Mouse (Mus musculus) E14TG2a.4 (cell line): ENCODE results near the gene Acy3.
"Not testable (repeated sequence)": the region's sequence is repeated elsewhere in the genome, so short reads cannot be mapped to it uniquely, and the experiment has no call there.

Source experiments
- H3K27me3 ChIP-seq: 2 replicates; pipeline ENCODE4 v1.6.1; 2014; ENCODE audit warnings: low read length, control low read depth; ENCODE audit not compliant: insufficient read depth
- H3K36me3 ChIP-seq: 2 replicates; pipeline ENCODE4 v1.6.1; 2014; ENCODE audit warnings: low read length, control low read depth; ENCODE audit not compliant: insufficient read depth
- H3K4me1 ChIP-seq: replicated peaks from 2 replicates; pipeline ENCODE4 v1.6.1; 2014; ENCODE audit warnings: low read depth, low read length, control low read depth
- H3K4me3 ChIP-seq: replicated peaks from 2 replicates; pipeline ENCODE4 v1.5.1; 2014; ENCODE audit warnings: mild to moderate bottlenecking, low read length
- H3K9me3 ChIP-seq: 2 replicates; pipeline ENCODE4 v1.6.1; 2014; ENCODE audit warnings: low read length, control low read depth
- CTCF ChIP-seq: conservative IDR thresholded peaks from 2 replicates; pipeline ENCODE4 v1.5.1; 2014; ENCODE audit warnings: low read length
- NANOG ChIP-seq: IDR thresholded peaks from 2 replicates; pipeline ENCODE4 v1.6.1; 2014; ENCODE audit warnings: borderline replicate concordance, low read length, mixed read lengths
- POU5F1 ChIP-seq: IDR thresholded peaks from 2 replicates; pipeline ENCODE4 v1.6.1; 2014; ENCODE audit warnings: low read length, borderline replicate concordance

Acy3 gene

GRCm38 (mm10) chr19:3962469-3962868 is 23.9 kb upstream of the Acy3 start:
- Histone ChIP-seq H3K36me3 (no peaks in the 10 kb centered on the region), H3K9me3 (no peaks in the 10 kb centered on the region), H3K27me3 (peaks cover 5% of the 10 kb centered on the region; the same call in 1 of the 2 replicates), H3K4me1 (no peaks in the 10 kb centered on the region), H3K4me3 (no peak overlapping the region)
- TF ChIP-seq NANOG (no peak), CTCF (peak; percentile 41), POU5F1 (no peak)

- Histone ChIP-seq H3K36me3 (no peaks in the 10 kb centered on the region), H3K27me3 (no peaks in the 10 kb centered on the region), H3K9me3 (no peaks in the 10 kb centered on the region), H3K4me1 (no peaks in the 10 kb centered on the region), H3K4me3 (no peak overlapping the region)
- TF ChIP-seq NANOG (no peak), POU5F1 (no peak), CTCF (no peak)
Measured at GRCm38 (mm10) chr19:3964030-3964429, 22.3 kb upstream of the Acy3 start.

GRCm38 (mm10) chr19:3966330-3967075 is 19.9 kb upstream of the Acy3 start:
- peaks cover 6% of the 10 kb centered on the region; the same call in 1 of the 2 replicates for H3K4me1 ChIP-seq
- no peak; the same call in 1 of the 2 replicates for TF ChIP-seq CTCF
- TF ChIP-seq NANOG, result no peak
- no peak for TF ChIP-seq POU5F1
- H3K4me3 ChIP-seq, result no peak overlapping the region

GRCm38 (mm10) chr19:3967258-3967657 is 19.1 kb upstream of the Acy3 start:
- Histone ChIP-seq H3K4me1 (peaks cover 11% of the 10 kb centered on the region), H3K4me3 (no peak overlapping the region), H3K36me3 (no peaks in the 10 kb centered on the region), H3K27me3 (peaks cover 6% of the 10 kb centered on the region; the same call in 1 of the 2 replicates), H3K9me3 (no peaks in the 10 kb centered on the region)
- TF ChIP-seq NANOG (no peak), POU5F1 (no peak), CTCF (no peak)

More at GRCm38 (mm10) chr19:3966330-3967075, 19.9 kb upstream of the Acy3 start:
- Histone ChIP-seq H3K9me3 (no peaks in the 10 kb centered on the region), H3K36me3 (no peaks in the 10 kb centered on the region), H3K27me3 (peaks cover 6% of the 10 kb centered on the region; the same call in 1 of the 2 replicates)

- H3K4me1 ChIP-seq, result peaks cover 23% of the 10 kb centered on the region
- TF ChIP-seq POU5F1 (no peak), CTCF (no peak), NANOG (no peak)
- peak within 1 kb of the TSS; percentile 37; the same call in 1 of the 2 replicates for H3K4me3 ChIP-seq
- peaks cover 8% of the 10 kb centered on the region; the same call in 1 of the 2 replicates for H3K27me3 ChIP-seq
- H3K9me3 ChIP-seq, result no peaks in the 10 kb centered on the region
- H3K36me3 ChIP-seq, result no peaks in the 10 kb centered on the region
Measured at GRCm38 (mm10) chr19:3972229-3972628, 14.1 kb upstream of the Acy3 start, which contains the start of gene Aldh3b2. TSS of gene Aldh3b2 (plus strand) at chr19:3972328.

GRCm38 (mm10) chr19:3974608-3975007 is 11.8 kb upstream of the Acy3 start:
- not testable (repeated sequence) for H3K9me3 ChIP-seq, H3K36me3 ChIP-seq, H3K4me3 ChIP-seq, H3K27me3 ChIP-seq
- H3K4me1 ChIP-seq, result peaks cover 20% of the 10 kb centered on the region

- Histone ChIP-seq H3K27me3 (0 out of 2 replicates have a peak, but pooled peaks cover 2% of the 10 kb centered on the region), H3K4me1 (peaks cover 27% of the 10 kb centered on the region), H3K9me3 (no peaks in the 10 kb centered on the region), H3K4me3 (no peak overlapping the region), H3K36me3 (no peaks in the 10 kb centered on the region)
- no peak for TF ChIP-seq POU5F1
- TF ChIP-seq CTCF, result no peak
- no peak for TF ChIP-seq NANOG
Measured at GRCm38 (mm10) chr19:3975866-3976265, 10.5 kb upstream of the Acy3 start.

- H3K4me3 ChIP-seq, result no peak overlapping the region
- H3K4me1 ChIP-seq, result peaks cover 38% of the 10 kb centered on the region
Measured at GRCm38 (mm10) chr19:3980309-3980708, 6.1 kb upstream of the Acy3 start.

GRCm38 (mm10) chr19:3980917-3981316 is 5.5 kb upstream of the Acy3 start:
- no peak overlapping the region for H3K4me3 ChIP-seq
- TF ChIP-seq NANOG (no peak), CTCF (no peak), POU5F1 (no peak)
- no peaks in the 10 kb centered on the region for H3K27me3 ChIP-seq
- no peaks in the 10 kb centered on the region for H3K36me3 ChIP-seq
- peaks cover 44% of the 10 kb centered on the region for H3K4me1 ChIP-seq
- no peaks in the 10 kb centered on the region for H3K9me3 ChIP-seq

More at GRCm38 (mm10) chr19:3980309-3980708, 6.1 kb upstream of the Acy3 start:
- Histone ChIP-seq H3K27me3 (no peaks in the 10 kb centered on the region), H3K36me3 (no peaks in the 10 kb centered on the region), H3K9me3 (no peaks in the 10 kb centered on the region)
- TF ChIP-seq POU5F1 (no peak), CTCF (peak; percentile 95)
